Mouse (Mus musculus) lung, postnatal 0 days (tissue): Measurements from ENCODE around the gene Rhox3g.
"Not testable (repeated sequence)": the region's sequence is repeated elsewhere in the genome, so short reads cannot be mapped to it uniquely, and the experiment has no call there.

Experiments
- CTCF ChIP-seq: IDR thresholded peaks from 2 replicates; pipeline ENCODE4 v1.5.1; 2016; ENCODE audit warnings: antibody characterized with exemption, mild to moderate bottlenecking
- EP300 ChIP-seq: IDR thresholded peaks from 2 replicates; pipeline ENCODE4 v1.6.1; 2016; ENCODE audit warnings: antibody characterized with exemption, mild to moderate bottlenecking, control low read depth

GRCm38 (mm10) chrX:37607604-37608003 lies 20.8 kb downstream of the Rhox3g start, which contains the start of gene Rhox4f:
- TF ChIP-seq EP300, CTCF: not testable (repeated sequence)
